In the genomic region with DNA sequence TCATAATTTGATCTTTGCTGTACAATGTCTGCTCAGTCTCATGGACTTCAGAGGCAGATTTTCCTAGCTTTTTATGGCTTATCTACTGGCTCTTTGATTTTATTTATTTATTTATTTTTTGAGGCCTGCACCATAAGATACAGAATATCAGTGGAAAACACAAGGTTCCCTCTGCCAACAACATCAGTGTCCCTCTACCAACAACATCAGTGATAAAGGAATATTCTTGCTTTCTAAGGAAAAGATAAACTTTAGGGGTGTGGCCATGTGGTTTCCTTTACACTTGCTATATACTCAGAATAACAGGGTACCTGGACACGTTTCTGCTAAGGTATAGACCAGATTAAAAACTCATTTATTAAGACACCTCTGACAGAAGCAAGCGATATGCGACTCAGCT, we compare ENCODE assay signal across 21 mouse cellular contexts. TPM values are rescaled to one million over a fixed set of nuclear protein-coding genes. Genes with fewer than 3 reads are reported as not detected.
DNase-seq lines count a peak whose midpoint lies in the region; ATAC-seq and TF ChIP-seq lines count a peak whose summit lies in the region.
"Had no signal": no experiment of that assay in that cellular context is flagged by ENCODE, and none has a peak within 500 bp of the region (broad histone marks: within the 10 kb centered on the region; RNA-seq: fewer than 3 reads in every experiment).

No protein-coding gene starts in this region.

- no peaks in the 10 kb centered on the region for H3K27me3 ChIP-seq in midbrain, postnatal 0 days (ENCODE audit: insufficient read depth, low read length)
- no peaks in the 10 kb centered on the region for H3K27me3 ChIP-seq in midbrain, embryonic 10.5 days (ENCODE audit: low read depth, poor library complexity, severe bottlenecking)
- no peaks in the 10 kb centered on the region for H3K27me3 ChIP-seq in liver, embryonic 12.5 days (replicated peaks)
- H3K27me3 ChIP-seq: embryonic facial prominence, embryonic 15.5 days; heart, embryonic 12.5 days had no signal

- TF ChIP-seq CTCF in midbrain, postnatal 0 days (IDR thresholded peaks at IDR 0.05) = no peak

- H3K9me3 ChIP-seq in midbrain, postnatal 0 days (ENCODE audit: low read length) = no peaks in the 10 kb centered on the region
- no peaks in the 10 kb centered on the region for H3K9me3 ChIP-seq in midbrain, embryonic 10.5 days (replicated peaks)
- H3K9me3 ChIP-seq in liver, embryonic 12.5 days (replicated peaks) = no peaks in the 10 kb centered on the region
- H3K9me3 ChIP-seq: embryonic facial prominence, embryonic 15.5 days; heart, embryonic 12.5 days had no signal

- H3K4me3 ChIP-seq in midbrain, postnatal 0 days (ENCODE audit: low read depth, low read length) = no peak overlapping the region
- no peak overlapping the region for H3K4me3 ChIP-seq in midbrain, embryonic 10.5 days
- H3K4me3 ChIP-seq in liver, embryonic 12.5 days = no peak overlapping the region
- H3K4me3 ChIP-seq: embryonic facial prominence, embryonic 15.5 days; heart, embryonic 12.5 days had no signal

- intact Hi-C loops in left cerebral cortex, postnatal 25 days (cut with DNase I) = no loop called here

- no peak for ATAC-seq in midbrain, postnatal 0 days (ENCODE audit: low FRiP score)
- ATAC-seq in liver, embryonic 12.5 days = peak; percentile 58
- peak; percentile 59 for ATAC-seq in megakaryocyte progenitor cell, adult 5-6 weeks (replicated peaks; ENCODE audit: poor library complexity)
- ATAC-seq: forebrain, embryonic 16.5 days; hindbrain, postnatal 0 days; intestine, postnatal 0 days; midbrain, embryonic 16.5 days had no signal

- 0 out of 2 replicates have a peak overlapping the region, but pooled peaks have one; percentile 12 for H3K27ac ChIP-seq in midbrain, postnatal 0 days (ENCODE audit: low read depth, low read length)
- H3K27ac ChIP-seq in midbrain, embryonic 10.5 days (replicated peaks) = no peak overlapping the region
- peak overlapping the region; percentile 70 for H3K27ac ChIP-seq in liver, embryonic 12.5 days
- H3K27ac ChIP-seq: embryonic facial prominence, embryonic 15.5 days; hindbrain, postnatal 0 days had no signal

- no peaks in the 10 kb centered on the region for H3K4me1 ChIP-seq in midbrain, postnatal 0 days (ENCODE audit: insufficient read depth, low read length)
- H3K4me1 ChIP-seq in midbrain, embryonic 10.5 days = no peaks in the 10 kb centered on the region
- peaks cover 29% of the 10 kb centered on the region for H3K4me1 ChIP-seq in liver, embryonic 12.5 days
- H3K4me1 ChIP-seq: embryonic facial prominence, embryonic 15.5 days had no signal

- H3K36me3 ChIP-seq in midbrain, postnatal 0 days (ENCODE audit: insufficient read depth, low read length) = no peaks in the 10 kb centered on the region
- 0 out of 2 replicates have a peak, but pooled peaks cover under 1% of the 10 kb centered on the region for H3K36me3 ChIP-seq in midbrain, embryonic 10.5 days
- H3K36me3 ChIP-seq in liver, embryonic 12.5 days = peaks cover 6% of the 10 kb centered on the region; the same call in 1 of the 2 replicates
- H3K36me3 ChIP-seq: embryonic facial prominence, embryonic 15.5 days had no signal

- H3K4me2 ChIP-seq in midbrain, postnatal 0 days (ENCODE audit: low read depth, low read length, poor library complexity, severe bottlenecking) = no peak overlapping the region
- H3K4me2 ChIP-seq in liver, embryonic 12.5 days = peak overlapping the region; percentile 28
- H3K4me2 ChIP-seq: embryonic facial prominence, embryonic 15.5 days; heart, embryonic 12.5 days had no signal

- DNase-seq in midbrain, postnatal 0 days (ENCODE audit: low spot score) = no peak
- DNase-seq in midbrain, embryonic 10.5 days (ENCODE audit: low spot score) = no peak
- no peak for DNase-seq in kidney, postnatal 4 days
- no peak for DNase-seq in urinary bladder, postnatal 10 days (ENCODE audit: low spot score)
- no peak for DNase-seq in left cerebral cortex, postnatal 25 days (ENCODE audit: low spot score in 2 of 2)
- DNase-seq: adrenal gland, postnatal 10 days; B cell, adult 2 months; cerebellum, adult 9-10 months; gastrocnemius, postnatal 14 days; heart, adult 11 months; heart, postnatal 10 days; kidney, postnatal 36 days; lung, adult 2 months had no signal

- WGBS in midbrain, postnatal 0 days = 90% methylated on average over 3 of the region's 3 CpGs
- 88% methylated on average over 3 of the region's 3 CpGs for WGBS in midbrain, embryonic 10.5 days
- WGBS in liver, embryonic 12.5 days (ENCODE audit: insufficient replicate concordance) = 38% methylated on average over 3 of the region's 3 CpGs

- no peak overlapping the region for H3K9ac ChIP-seq in midbrain, postnatal 0 days (replicated peaks; ENCODE audit: low read length, poor library complexity, severe bottlenecking)
- H3K9ac ChIP-seq in liver, embryonic 12.5 days = no peak overlapping the region
- H3K9ac ChIP-seq: embryonic facial prominence, embryonic 15.5 days; heart, embryonic 12.5 days had no signal

RNA-seq across cellular contexts. Expression of gene Ern1, which starts 48.3 kb away (rescaled TPM):
- 10.1 and 10.3 TPM in 2 replicates for total RNA-seq in midbrain, postnatal 0 days (2014; rRNA removed)
- polyA plus RNA-seq in midbrain, postnatal 0 days (2015; fragmentation: Nextera tagmentation; extraction: Ambion mirVana) = 2.2 and 3.7 TPM in 2 replicates
- polyA plus RNA-seq in midbrain, embryonic 10.5 days (2016; fragmentation: Nextera tagmentation; extraction: Ambion mirVana) = 5.0 and 5.2 TPM in 2 replicates
- 6.7 and 6.8 TPM in 2 replicates for polyA plus RNA-seq in liver, embryonic 12.5 days (2016; fragmentation: Nextera tagmentation; extraction: Ambion mirVana)
- 54.0 and 58.6 TPM in 2 replicates for total RNA-seq in megakaryocyte progenitor cell, adult 5-6 weeks (2015)
- total RNA-seq in megakaryocyte progenitor cell, adult 5-6 weeks (2017) = 45.6 and 50.2 TPM in 2 replicates
- total RNA-seq in left cerebral cortex, postnatal 25 days (2021) = 1 to 10 TPM; 8.4 to 9.8 TPM

RNA-seq across cellular contexts. Expression of gene Icam2, which starts 51.5 kb away (rescaled TPM):
- 11.9 and 15.5 TPM in 2 replicates for total RNA-seq in midbrain, postnatal 0 days (2014; rRNA removed)
- polyA plus RNA-seq in midbrain, postnatal 0 days (2015; fragmentation: Nextera tagmentation; extraction: Ambion mirVana) = 7.4 and 8.7 TPM in 2 replicates
- polyA plus RNA-seq in midbrain, embryonic 10.5 days (2016; fragmentation: Nextera tagmentation; extraction: Ambion mirVana) = 13.4 and 15.0 TPM in 2 replicates
- 22.8 and 23.1 TPM in 2 replicates for polyA plus RNA-seq in liver, embryonic 12.5 days (2016; fragmentation: Nextera tagmentation; extraction: Ambion mirVana)
- total RNA-seq in megakaryocyte progenitor cell, adult 5-6 weeks (2015) = 59.9 and 60.3 TPM in 2 replicates
- 87.1 and 123 TPM in 2 replicates for total RNA-seq in megakaryocyte progenitor cell, adult 5-6 weeks (2017)
- 1 to 10 TPM; 2.6 to 3.7 TPM for total RNA-seq in left cerebral cortex, postnatal 25 days (2021)
